Mouse (Mus musculus) neural tube, embryonic 12.5 days (tissue): ENCODE measurements at regions not wholly inside any gene's neighbourhood (a gene's known extent, or its start where the extent isn't known, plus 50 kb on each side); places are given as distances from the start of the nearest gene placed in this dataset.

Experiments used
- ATAC-seq: fragments of 200-750 bp; cut with Nextera tagmentation; 2 replicates; pipeline ENCODE4 v1.8.0; 2017; ENCODE audit warnings: low read depth, mild to moderate bottlenecking, moderate TSS enrichment, moderate library complexity; ENCODE audit not compliant: low FRiP score
- H3K27ac ChIP-seq: fragments of 300-500 bp; sonication (generic); 2 replicates; pipeline ENCODE4 v1.5.1; 2016
- H3K27me3 ChIP-seq: fragments of 300-500 bp; sonication (generic); replicated peaks from 2 replicates; pipeline ENCODE4 v1.6.1; 2016; ENCODE audit warnings: mild to moderate bottlenecking
- H3K36me3 ChIP-seq: fragments of 300-500 bp; sonication (generic); 2 replicates; pipeline ENCODE4 v1.6.1; 2016; ENCODE audit warnings: mild to moderate bottlenecking
- H3K4me1 ChIP-seq: fragments of 300-500 bp; sonication (generic); 2 replicates; pipeline ENCODE4 v1.6.1; 2016
- H3K4me2 ChIP-seq: fragments of 300-500 bp; sonication (generic); replicated peaks from 2 replicates; pipeline ENCODE4 v1.6.1; 2016; ENCODE audit warnings: mild to moderate bottlenecking
- H3K4me3 ChIP-seq: fragments of 300-500 bp; sonication (generic); 2 replicates; pipeline ENCODE4 v1.5.1; 2016
- H3K9ac ChIP-seq: fragments of 300-500 bp; sonication (generic); 2 replicates; pipeline ENCODE4 v1.6.1; 2016; ENCODE audit warnings: mild to moderate bottlenecking
- H3K9me3 ChIP-seq: fragments of 300-500 bp; sonication (generic); 2 replicates; pipeline ENCODE4 v1.6.1; 2016; ENCODE audit warnings: mild to moderate bottlenecking
- WGBS: fragments of 180-500 bp; shearing (Covaris S2); methylation state at CpG from one replicate; pipeline ENCODE4 v1.1.7; 2016; 5-methylcytosine and 5-hydroxymethylcytosine counted together

DNA sequence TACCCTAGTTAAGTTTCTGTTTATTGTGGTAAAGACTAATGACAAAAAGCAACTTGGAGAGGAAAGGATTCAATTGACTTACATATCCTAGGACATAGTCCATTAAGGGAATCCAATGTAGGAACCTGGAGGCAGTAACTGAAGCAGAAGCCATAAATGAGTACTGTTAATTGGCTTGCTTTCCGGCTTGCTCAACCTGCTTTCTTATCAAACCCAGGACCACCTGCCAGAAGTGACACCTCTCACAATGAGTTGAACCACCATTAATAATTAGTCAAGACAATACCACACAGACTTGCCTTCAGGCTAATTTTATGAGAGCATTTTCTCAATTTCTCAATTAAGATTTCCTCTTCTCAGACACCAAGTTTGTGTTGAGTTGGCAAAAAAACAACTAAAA lies 148.8 kb downstream of the Ccser2 start:
- Histone ChIP-seq H3K4me1 (no peaks in the 10 kb centered on the region), H3K4me2 (no peak overlapping the region), H3K27me3 (no peaks in the 10 kb centered on the region), H3K9me3 (no peaks in the 10 kb centered on the region), H3K36me3 (no peaks in the 10 kb centered on the region), H3K27ac (no peak overlapping the region), H3K9ac (no peak overlapping the region), H3K4me3 (no peak overlapping the region)
- no peak for ATAC-seq
- 37% methylated on average over 1 of the region's 1 CpGs for WGBS

DNA sequence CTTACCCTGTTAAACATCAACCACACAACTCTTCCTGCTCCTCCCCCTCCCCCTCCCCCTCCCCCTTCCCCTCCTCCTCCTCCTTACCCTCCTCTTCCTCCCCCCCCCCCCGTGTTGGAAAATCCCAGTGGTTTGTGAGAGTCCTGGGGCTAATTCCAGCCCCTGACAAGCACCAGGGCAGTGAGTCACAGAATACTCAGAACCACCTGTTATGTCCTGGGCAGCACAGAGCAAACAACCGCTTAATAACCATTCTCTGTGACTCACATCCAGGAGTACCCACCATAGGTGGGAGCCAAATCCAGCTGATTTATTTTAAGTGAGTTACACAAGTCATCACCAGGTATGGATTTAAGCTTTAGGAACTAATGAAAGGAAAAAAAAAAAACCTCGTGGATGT lies 166.2 kb downstream of the Ccser2 start:
- H3K9ac ChIP-seq = no peak overlapping the region
- H3K27me3 ChIP-seq = no peaks in the 10 kb centered on the region
- no peak overlapping the region for H3K27ac ChIP-seq
- H3K9me3 ChIP-seq = no peaks in the 10 kb centered on the region
- no peaks in the 10 kb centered on the region for H3K4me1 ChIP-seq
- H3K36me3 ChIP-seq = no peaks in the 10 kb centered on the region
- H3K4me2 ChIP-seq = no peak overlapping the region
- ATAC-seq = no peak
- H3K4me3 ChIP-seq = no peak overlapping the region
- 83% methylated on average over 2 of the region's 3 CpGs for WGBS

DNA sequence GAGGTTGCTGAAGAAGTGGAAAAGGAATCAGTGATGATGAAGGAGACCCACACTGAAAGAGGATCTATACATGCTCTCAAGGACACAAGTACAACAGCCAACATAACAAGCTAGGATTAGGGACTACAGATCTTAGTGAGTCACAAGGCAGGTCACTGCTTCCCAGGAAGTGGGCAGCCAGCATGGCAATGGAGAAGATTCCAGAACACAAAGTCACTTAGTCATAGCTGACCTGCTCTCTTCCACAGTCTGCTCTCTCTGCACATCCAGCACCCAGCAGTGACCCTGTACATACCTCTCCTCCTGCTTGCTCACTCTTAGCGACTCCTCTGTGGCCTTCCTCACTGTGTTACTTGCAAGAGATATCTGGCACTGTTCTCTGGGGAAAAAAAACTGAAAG lies 168.8 kb downstream of the Ccser2 start:
- Histone ChIP-seq H3K9ac (no peak overlapping the region), H3K4me2 (no peak overlapping the region), H3K36me3 (no peaks in the 10 kb centered on the region), H3K4me3 (no peak overlapping the region), H3K27me3 (no peaks in the 10 kb centered on the region), H3K9me3 (no peaks in the 10 kb centered on the region), H3K4me1 (no peaks in the 10 kb centered on the region), H3K27ac (no peak overlapping the region)
- no peak for ATAC-seq
- 80% methylated on average over 1 of the region's 1 CpGs for WGBS

DNA sequence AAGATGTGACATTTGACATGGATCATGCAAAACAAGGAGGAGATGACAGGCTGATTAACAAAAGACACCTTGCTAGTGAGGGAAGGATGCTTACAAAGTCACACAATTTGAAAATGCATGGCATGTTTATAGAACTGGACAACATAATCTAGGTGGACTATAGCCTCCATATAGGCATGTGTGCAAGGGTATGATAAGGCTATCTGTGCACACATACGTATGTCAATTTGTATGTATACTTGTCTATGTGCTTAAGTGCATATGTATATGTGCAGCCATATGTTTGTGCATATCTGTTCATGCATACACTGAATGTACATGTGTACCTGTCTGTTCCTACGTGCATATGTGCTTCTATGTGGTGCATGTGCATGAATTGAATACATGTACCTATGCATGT lies 186.7 kb downstream of the Ccser2 start:
- Histone ChIP-seq H3K27me3 (no peaks in the 10 kb centered on the region), H3K9ac (no peak overlapping the region), H3K27ac (no peak overlapping the region), H3K36me3 (no peaks in the 10 kb centered on the region), H3K4me1 (no peaks in the 10 kb centered on the region), H3K4me2 (no peak overlapping the region), H3K9me3 (no peaks in the 10 kb centered on the region), H3K4me3 (no peak overlapping the region)
- ATAC-seq = no peak
- 92% methylated on average over 2 of the region's 2 CpGs for WGBS

DNA sequence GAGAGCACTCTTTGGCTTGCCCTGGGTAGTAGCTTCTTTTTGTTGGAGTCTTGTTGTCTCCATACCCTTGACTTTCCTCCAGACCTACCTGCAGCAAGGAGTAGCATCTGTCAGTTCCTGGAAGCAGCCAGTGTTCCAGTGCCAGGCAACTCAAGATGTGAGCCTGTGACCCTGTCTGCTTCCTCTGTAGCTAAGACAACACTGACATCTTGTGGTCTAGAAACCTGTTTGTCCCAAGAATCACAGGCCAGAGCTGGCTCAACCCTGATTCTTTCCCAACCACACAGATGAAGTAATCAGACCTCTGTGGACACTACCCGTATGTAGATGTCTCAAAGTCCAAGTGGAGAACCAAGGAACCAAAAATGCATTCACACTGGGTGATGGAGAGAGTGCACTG lies 189.6 kb downstream of the Ccser2 start:
- no peaks in the 10 kb centered on the region for H3K4me1 ChIP-seq
- no peak overlapping the region for H3K4me2 ChIP-seq
- H3K27me3 ChIP-seq = no peaks in the 10 kb centered on the region
- H3K9ac ChIP-seq = no peak overlapping the region
- H3K27ac ChIP-seq = no peak overlapping the region
- no peaks in the 10 kb centered on the region for H3K36me3 ChIP-seq
- WGBS = 89% methylated on average over 1 of the region's 1 CpGs
- H3K4me3 ChIP-seq = no peak overlapping the region
- no peak for ATAC-seq
- H3K9me3 ChIP-seq = no peaks in the 10 kb centered on the region

DNA sequence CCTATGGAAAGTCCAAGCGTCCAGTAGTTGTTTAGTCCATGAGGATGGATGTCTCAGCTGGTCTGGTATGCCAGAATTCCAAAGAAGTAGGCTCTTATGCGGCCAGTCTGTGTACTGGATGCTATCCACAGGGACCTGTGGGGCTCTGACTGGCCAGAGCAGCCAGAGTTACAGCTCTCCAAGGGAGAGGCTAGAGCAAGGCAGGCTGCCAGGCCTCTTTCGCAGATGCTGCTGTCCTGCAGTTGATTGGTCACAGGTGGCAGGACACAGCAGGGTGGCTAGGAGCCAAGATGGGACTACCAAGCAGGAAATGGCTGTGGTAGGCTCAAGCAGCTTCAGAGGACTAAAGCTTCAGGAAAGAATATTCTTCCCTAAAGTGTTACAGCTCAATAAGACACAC lies 194.2 kb downstream of the Ccser2 start:
- Histone ChIP-seq H3K4me3 (no peak overlapping the region), H3K4me2 (no peak overlapping the region), H3K9me3 (no peaks in the 10 kb centered on the region), H3K9ac (no peak overlapping the region), H3K4me1 (no peaks in the 10 kb centered on the region), H3K36me3 (no peaks in the 10 kb centered on the region), H3K27ac (no peak overlapping the region), H3K27me3 (no peaks in the 10 kb centered on the region)
- no peak for ATAC-seq
- WGBS = 77% methylated on average over 3 of the region's 3 CpGs

DNA sequence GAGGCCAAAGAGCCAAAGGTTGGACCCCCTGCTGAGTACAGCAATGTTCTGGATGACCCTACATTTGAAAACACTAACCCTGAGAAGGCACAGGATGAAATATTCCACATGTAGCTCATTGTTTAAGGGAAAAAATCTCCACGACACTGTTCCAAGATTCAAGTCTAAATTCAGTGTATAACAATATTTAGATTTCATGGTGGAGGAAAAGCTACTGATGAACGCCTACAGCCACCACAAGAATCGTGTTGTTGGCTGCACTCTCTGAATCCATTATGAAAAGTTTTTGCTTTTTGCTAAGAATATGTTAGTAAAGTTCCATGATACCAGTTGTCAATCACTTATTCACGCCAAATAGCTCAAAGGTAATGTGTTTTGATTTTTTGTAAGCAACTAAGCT lies 204.2 kb downstream of the Ccser2 start:
- Histone ChIP-seq H3K36me3 (no peaks in the 10 kb centered on the region), H3K9me3 (no peaks in the 10 kb centered on the region), H3K4me2 (no peak overlapping the region), H3K27me3 (no peaks in the 10 kb centered on the region), H3K9ac (no peak overlapping the region), H3K4me3 (no peak overlapping the region), H3K4me1 (no peaks in the 10 kb centered on the region), H3K27ac (no peak overlapping the region)
- WGBS = 81% methylated on average over 4 of the region's 4 CpGs
- ATAC-seq = no peak

DNA sequence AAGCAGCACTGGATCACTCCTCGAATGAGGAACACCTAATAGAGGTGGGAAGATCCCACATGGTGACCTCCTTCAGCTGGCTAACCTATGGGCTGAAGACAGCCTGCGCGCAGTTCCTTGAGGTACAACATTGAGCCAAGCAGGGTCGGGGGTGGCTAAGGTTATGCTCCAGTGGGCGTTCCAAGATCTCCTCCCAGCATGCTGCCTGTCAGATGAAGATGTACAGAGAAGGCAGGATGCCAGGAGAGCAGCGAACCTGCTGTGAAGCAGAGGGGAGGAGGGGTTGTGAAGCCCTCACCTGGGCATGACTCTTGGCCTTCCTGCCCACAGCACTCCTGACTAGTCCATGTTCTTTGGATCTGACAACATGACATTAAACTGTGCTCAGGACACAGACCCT lies 212.5 kb downstream of the Ccser2 start:
- 89% methylated on average over 6 of the region's 6 CpGs for WGBS
- no peaks in the 10 kb centered on the region for H3K4me1 ChIP-seq
- no peaks in the 10 kb centered on the region for H3K27me3 ChIP-seq
- no peak overlapping the region for H3K4me3 ChIP-seq
- no peak overlapping the region for H3K9ac ChIP-seq
- H3K9me3 ChIP-seq = no peaks in the 10 kb centered on the region
- H3K4me2 ChIP-seq = no peak overlapping the region
- no peak overlapping the region for H3K27ac ChIP-seq
- H3K36me3 ChIP-seq = no peaks in the 10 kb centered on the region
- no peak for ATAC-seq

DNA sequence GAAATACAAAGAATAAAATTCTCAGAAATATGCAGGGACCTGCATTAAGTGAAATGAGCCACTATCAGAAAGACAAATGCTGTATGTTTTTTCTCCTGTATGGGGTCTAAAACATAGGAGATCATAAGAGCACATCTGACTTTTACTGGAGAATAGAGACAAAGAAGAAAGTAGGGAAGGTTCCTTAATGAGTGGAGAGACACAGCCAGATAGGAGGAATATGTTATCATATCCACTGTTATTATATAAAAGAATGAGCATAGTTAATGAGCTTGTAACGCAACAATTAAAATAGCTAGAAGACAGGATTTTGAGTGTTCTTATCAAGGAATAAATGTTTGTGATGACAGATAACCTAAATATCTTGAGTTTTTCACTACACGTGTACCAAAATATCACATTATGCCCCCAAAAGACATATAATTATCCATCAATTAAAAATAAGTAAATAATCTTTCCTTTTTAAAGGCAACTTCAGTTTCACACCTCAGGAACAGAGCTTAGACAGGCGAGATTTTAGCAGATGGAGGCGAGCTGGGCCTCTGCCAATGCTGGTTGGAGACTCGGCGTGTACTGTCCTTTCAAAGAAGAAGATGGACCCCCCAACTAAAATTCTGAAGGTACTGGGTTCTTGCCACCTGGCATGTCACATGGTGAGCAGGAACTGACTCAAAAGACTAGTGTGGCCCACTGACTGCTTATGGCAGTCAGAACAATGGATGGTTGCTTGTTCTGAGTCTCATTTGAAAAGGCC lies 220.3 kb downstream of the Ccser2 start:
- Histone ChIP-seq H3K4me1 (no peaks in the 10 kb centered on the region), H3K36me3 (no peaks in the 10 kb centered on the region), H3K9me3 (no peaks in the 10 kb centered on the region), H3K27me3 (no peaks in the 10 kb centered on the region), H3K4me2 (no peak overlapping the region), H3K9ac (no peak overlapping the region), H3K4me3 (no peak overlapping the region), H3K27ac (no peak overlapping the region)
- WGBS = 93% methylated on average over 6 of the region's 6 CpGs
- no peak for ATAC-seq

DNA sequence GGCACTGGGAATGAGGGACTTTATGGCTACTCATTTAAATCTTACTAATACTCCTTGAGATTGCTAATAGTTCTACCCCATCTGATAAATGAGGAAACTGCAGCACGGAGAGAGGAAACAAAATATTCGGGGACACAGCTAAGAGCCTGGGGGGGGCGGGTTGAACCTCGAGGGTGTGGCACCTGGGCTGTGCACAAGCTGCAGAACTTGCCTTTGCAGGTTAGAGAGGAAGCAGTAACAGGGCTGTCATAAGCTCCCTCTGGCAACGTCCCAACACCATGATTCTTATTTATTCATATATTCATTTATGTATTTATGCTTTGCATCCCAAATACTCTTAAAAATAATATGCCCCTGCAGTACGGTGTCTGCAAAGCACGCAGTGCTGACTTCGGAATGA lies 237.5 kb downstream of the Ccser2 start:
- Histone ChIP-seq H3K9me3 (no peaks in the 10 kb centered on the region), H3K36me3 (no peaks in the 10 kb centered on the region), H3K27ac (no peak overlapping the region), H3K27me3 (no peaks in the 10 kb centered on the region), H3K4me3 (no peak overlapping the region), H3K4me1 (no peaks in the 10 kb centered on the region), H3K4me2 (no peak overlapping the region), H3K9ac (no peak overlapping the region)
- ATAC-seq = no peak
- WGBS = 85% methylated on average over 8 of the region's 8 CpGs

DNA sequence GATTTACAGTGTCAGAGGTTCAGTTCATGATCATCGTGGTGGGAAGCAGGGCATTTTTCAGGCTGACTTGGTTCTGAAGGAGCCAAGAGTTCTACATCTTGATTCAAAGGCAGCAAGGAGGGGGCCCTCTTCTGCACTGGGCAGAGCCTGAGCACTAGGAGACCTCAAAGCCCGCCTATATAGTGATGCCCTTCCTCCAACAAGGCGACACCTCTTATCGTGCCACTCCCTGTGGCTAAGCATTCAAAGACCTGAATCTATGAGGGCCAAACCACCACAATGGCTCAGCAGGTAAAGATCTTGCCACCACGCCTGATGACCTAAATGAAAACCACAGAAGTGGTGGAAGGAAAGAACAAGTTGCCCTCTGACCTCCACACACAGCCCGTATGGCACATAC lies 242.5 kb downstream of the Ccser2 start:
- Histone ChIP-seq H3K27ac (no peak overlapping the region), H3K27me3 (no peaks in the 10 kb centered on the region), H3K4me1 (no peaks in the 10 kb centered on the region), H3K9me3 (no peaks in the 10 kb centered on the region), H3K4me3 (no peak overlapping the region), H3K9ac (no peak overlapping the region), H3K4me2 (no peak overlapping the region), H3K36me3 (no peaks in the 10 kb centered on the region)
- no peak for ATAC-seq
- WGBS = 78% methylated on average over 6 of the region's 6 CpGs

DNA sequence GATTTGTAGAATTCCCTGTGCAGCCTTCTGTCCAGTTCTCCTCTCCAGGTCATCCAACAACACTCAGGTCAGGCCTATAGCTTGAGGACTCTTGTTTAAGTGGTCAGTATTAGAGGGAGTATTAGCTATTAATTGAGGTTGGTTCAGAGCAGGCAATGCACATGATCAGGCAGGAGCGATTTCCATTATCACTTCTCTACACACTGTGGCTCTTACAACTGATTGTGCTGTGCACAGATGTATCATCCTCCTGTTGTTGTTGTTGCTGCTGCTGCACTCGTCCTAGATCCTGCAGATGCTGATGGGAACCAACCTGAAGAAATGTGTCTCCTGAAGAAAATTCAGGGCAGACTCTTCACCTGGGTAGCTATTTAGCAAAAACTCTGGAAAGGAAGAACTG lies 252.9 kb downstream of the Ccser2 start:
- ATAC-seq = no peak
- no peak overlapping the region for H3K4me3 ChIP-seq
- H3K27me3 ChIP-seq = no peaks in the 10 kb centered on the region
- H3K9me3 ChIP-seq = no peaks in the 10 kb centered on the region
- 86% methylated on average over 2 of the region's 2 CpGs for WGBS
- no peaks in the 10 kb centered on the region for H3K4me1 ChIP-seq
- no peak overlapping the region for H3K4me2 ChIP-seq
- H3K36me3 ChIP-seq = no peaks in the 10 kb centered on the region
- H3K27ac ChIP-seq = no peak overlapping the region
- H3K9ac ChIP-seq = no peak overlapping the region

DNA sequence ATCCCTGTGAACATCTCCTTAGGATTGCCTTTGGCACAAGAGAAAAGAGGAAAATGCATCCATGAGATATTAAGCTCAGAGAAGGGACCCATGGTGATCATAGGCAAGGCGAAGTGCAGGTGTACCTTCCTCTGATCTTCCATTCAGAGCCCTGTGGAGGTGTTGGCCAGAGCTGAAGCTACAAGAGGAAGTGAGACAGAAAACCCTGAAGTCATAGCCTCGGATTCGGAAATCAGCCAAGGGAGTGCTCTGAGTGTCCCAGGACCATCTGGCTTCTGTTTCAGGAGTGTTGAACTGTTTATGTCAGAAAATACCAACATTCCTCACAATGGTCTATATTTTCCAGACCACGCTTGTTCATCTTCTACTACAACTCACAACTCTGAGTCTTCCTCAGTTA lies 271.6 kb downstream of the Ccser2 start:
- ATAC-seq = no peak
- 94% methylated on average over 4 of the region's 4 CpGs for WGBS
- H3K36me3 ChIP-seq = no peaks in the 10 kb centered on the region
- no peaks in the 10 kb centered on the region for H3K9me3 ChIP-seq
- no peak overlapping the region for H3K9ac ChIP-seq
- no peak overlapping the region for H3K4me2 ChIP-seq
- H3K27me3 ChIP-seq = no peaks in the 10 kb centered on the region
- H3K4me3 ChIP-seq = no peak overlapping the region
- H3K4me1 ChIP-seq = no peaks in the 10 kb centered on the region
- no peak overlapping the region for H3K27ac ChIP-seq
